Mouse (Mus musculus) kidney, postnatal 4 days (tissue): Measurements from ENCODE around the gene Lce3a.
A peak's percentile ranks its signal among the peaks of the same experiment; 100 is the strongest.

Source experiments
- DNase-seq, 2 experiments: peaks; one replicate each; pipeline ENCODE4 v3.0.0; 2021; ENCODE audit warnings: mixed read lengths in 2 of 2

Gene Lce3a

DNA sequence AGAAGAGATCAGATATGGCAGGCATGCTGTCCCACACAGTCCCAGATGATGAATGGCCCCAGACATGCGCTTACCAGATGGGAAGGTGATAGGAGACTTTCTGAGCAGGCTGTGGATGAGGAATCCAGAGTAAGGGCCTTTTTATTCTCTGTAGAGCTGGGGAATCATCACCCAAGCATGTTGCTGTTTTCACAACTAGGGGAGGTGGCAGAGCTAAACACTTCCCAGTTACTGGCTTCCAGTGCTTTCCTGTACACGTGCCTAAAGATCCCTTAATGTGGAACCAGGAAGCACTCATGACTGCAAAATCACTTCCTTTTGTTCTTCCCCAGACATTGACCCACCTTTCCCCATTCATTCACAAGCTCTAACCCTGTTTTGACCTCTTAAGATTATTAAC is at the start of gene Lce3a:
Gene Lce3a, minus strand, starts transcription at position 101 of the 400 bp plus-strand sequence.
- no peak for DNase-seq

DNA sequence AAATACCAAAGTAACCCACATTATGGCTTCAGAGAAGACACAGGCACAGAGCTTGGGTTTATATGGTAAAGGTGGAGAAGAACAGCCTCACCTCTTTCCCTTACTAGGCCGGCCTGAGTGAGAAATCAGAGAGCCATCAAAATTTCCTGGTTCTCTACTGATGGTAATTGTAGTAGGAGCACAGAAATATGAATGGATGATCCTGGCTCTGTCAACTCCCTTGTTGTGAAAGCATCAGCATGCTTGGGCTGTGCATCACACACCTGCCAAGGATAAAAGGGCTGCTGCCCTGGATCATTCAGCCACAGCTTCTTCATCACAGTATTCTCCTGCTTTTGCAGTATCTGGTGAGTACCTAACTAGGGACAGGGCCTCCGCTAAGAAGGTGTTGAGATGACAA is 40.7 kb upstream of the Lce3a start, which contains the start of gene Lce3e:
Gene Lce3e, plus strand, starts transcription at position 301 of the 400 bp plus-strand sequence.
- DNase-seq: no peak

DNA sequence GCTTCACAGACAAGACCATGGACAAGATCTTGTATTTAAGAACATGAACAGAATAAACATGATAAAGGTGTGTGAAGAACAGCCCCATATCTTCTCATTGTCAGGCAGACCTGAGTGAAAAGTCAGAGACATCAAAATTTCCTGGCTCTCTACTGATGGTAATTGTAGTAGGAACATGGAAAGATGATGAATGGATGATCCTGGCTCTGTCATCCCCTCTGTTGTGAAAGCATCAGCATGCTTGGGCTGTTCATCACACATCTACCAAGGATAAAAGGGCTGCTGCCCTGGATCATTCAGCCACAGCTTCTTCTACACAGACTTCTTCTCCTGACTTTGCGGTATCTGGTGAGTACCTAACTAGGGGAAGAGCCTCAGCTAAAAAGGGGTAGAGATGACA is 31.1 kb upstream of the Lce3a start, which contains the start of gene Lce3d:
Gene Lce3d, plus strand, starts transcription at position 301 of the 400 bp plus-strand sequence.
- no peak for DNase-seq

DNA sequence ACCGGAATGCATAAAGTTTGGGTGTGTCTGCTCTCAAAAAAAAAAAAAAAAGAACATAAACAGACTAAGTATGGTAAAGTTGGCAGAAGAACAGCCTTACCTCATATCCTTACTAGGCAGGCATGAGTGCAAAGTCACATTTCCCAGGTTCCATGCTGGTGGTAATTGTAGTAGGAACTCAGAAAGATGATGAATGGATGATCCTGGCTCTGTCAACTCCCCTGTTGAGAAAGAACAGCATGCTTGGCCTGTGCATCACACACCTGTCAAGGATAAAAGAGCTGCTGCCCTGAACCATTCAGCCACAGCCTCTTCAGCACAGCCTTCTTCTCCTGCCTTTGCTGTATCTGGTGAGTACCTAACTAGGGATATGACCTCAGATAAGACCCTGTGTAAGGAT is 18.2 kb upstream of the Lce3a start, which contains the start of gene Lce3c:
Gene Lce3c, plus strand, starts transcription at position 301 of the 400 bp plus-strand sequence.
- DNase-seq: no peak

DNA sequence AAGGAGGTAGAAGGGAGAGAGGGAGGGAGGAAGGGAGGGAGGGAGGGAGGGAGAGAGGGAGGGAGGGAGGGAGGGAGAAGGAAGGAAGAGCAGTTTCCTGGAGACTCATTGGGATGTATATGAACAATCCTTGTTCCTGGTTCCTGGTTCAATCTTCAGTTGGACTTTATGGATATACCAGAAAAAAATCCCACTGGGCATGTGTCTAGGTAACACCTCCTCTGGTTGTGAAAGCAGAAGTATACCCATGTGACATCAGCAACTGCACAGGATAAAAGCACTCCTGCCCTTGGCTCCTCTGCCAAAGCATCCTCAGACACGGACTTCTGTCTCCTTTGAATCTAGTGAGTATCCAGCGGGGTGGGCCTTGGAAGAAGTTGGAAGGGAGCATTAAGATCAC is 6.6 kb upstream of the Lce3a start, which contains the start of gene Lce3b:
Gene Lce3b, plus strand, starts transcription at position 301 of the 400 bp plus-strand sequence.
- no peak for DNase-seq

DNA sequence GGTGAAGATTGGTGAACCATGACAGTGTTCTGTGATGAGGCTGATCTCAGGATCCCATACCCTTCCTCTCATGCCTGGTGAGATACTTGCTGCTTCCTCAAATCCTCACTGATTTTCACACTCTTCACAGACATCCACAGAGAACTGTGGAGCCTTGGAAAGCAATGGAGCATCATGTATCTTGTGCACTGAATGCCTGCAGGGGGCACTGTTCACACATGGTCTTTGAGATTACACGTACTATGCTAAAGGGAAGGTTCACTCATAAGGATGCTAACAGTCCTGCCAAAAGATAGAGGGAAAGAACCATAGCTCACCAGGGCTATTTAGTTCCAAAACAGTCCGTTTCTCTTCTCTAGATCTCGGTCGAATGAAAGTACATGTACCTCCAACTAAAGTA is 5.7 kb downstream of the Lce3a start:
- DNase-seq: peak; percentile 53 to 61

DNA sequence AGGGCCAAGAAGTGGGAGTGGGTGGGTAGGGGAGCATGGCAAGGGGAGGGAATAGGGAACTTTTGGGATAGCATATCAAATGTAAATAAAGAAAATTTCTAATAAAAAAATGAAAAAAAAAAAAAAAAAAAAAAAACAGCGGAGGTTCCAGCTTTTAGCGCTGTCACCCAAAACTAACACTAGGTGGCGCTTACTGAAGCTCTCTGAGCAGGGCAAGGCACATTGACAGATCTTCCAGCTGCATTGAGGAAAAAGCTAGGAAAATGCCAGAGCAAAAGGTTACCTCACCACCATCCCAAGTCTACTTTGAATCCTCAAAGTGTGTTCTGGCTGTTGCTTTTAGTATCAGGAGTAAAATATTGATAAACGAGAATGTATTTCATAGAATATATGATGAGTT is 18.5 kb downstream of the Lce3a start:
- peak; percentile 44 to 60 for DNase-seq

DNA sequence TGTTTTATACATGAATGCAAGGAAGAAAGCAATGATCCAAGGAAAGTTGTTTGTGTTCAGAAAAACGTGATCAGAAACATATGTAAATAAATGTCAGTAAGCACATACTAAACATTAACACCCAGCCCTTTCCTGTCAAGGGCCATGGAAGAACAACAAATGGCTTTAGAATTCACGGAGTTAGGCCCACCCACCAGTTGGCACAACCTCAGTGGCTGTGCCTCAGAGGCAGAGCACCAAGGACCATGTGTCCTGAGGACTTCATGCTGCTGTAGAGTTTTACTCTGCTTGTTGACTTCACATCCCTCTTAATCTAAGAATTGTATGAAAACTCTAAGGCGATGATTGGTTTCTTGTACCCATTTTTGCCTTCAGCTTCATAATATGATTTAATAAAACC is 20.8 kb downstream of the Lce3a start:
- DNase-seq: no peak

DNA sequence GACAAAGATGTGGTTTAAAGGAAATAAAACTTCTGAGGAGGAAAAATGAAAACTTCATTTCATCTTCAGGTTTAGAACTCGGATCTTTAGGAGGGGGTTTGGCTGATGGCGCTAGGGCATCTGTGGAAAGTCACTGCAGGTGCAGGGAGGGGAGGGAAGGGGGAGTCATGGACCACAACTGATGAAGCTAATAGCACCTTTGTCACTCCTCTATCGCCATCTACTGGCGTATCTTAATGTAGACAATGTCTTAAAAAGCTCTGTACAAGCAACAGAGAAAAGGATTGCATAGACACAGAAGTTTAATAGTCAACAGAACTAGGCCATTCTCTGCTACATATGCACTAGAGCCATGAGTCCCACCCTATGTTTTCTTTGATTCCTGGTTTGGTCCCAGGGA is 22.4 kb downstream of the Lce3a start:
- no peak for DNase-seq

DNA sequence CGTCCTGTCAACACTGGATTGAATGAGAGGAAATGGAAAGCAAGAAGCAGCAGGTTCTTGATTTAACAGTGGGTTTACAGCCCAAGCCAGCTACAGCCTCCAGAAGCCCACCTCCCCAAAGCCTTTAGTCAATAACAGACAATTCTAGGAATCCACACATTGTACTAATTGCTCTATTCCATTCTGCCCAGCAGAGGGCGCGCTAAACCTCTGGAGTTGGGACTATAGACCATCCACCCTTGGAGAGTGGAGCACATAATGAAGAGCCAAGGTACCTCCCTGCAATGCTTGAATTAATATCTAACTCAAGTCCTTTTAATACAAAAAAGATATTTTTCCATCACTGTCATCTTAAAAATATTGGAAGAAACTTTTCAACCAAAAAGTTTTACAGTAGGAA is 23.0 kb downstream of the Lce3a start:
- DNase-seq: peak; percentile 62 to 64

DNA sequence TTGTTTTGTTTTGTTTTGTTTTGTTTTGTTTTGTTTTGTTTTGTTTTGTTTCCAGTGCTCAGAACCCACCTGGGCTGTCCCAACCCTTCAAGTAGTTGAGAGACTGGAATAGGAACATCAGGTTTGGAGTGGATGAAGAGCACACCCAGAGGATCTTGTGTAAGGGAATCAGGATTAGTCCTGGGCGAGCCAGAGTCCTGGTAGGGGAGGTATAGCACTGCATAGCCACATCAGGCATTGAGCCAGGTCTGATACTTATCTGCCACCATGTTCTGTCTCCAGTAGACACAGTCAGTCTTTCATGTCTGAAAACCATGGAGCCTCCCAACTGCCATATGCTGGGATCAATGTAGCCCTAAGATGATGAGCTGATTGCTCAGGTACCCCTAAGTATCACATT is 31.5 kb downstream of the Lce3a start:
- no peak for DNase-seq

DNA sequence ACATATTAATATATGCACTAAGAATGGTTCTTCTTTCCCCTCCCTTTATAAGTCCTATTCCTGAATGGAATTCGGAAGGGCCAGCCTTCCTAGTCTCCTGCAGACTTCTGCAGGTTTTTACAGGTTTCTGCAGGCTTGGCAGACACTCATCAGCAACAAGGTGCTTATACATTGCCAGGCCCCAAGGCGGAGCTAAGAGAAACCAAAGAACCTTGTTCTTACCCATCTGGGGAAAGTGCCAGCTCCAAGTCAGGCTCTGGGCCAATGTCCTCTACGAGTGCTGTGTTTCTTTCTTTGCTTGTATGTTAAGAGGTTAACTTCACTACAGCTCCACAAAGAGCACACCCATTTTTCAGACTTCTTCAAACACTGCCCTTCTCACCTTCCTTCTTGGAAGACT is 32.0 kb downstream of the Lce3a start:
- peak in 1 of 2 experiments; percentile 8 for DNase-seq
